Mouse (Mus musculus) macrophage (primary cell): ENCODE measurements around the gene Rfx5. TPM values are rescaled to one million over a fixed set of nuclear protein-coding genes. Genes with fewer than 3 reads are reported as not detected.

Source experiments
- H3K27ac ChIP-seq: fragments of 350-480 bp; formaldehyde crosslinking; 2 replicates; pipeline ENCODE4 v1.9.0; 2021
- H3K36me3 ChIP-seq: fragments of 350-480 bp; formaldehyde crosslinking; 2 replicates; pipeline ENCODE4 v1.9.0; 2021; ENCODE audit errors: inconsistent target
- H3K4me3 ChIP-seq: fragments of 350-480 bp; formaldehyde crosslinking; 2 replicates; pipeline ENCODE4 v1.9.0; 2021; ENCODE audit errors: inconsistent target
- H3K79me2 ChIP-seq: fragments of 350-480 bp; formaldehyde crosslinking; 2 replicates; pipeline ENCODE4 v1.9.0; 2021; ENCODE audit errors: inconsistent target
- WGBS: methylation state at CpG from one replicate; pipeline ENCODE4 v1.1.7; 2026; ENCODE audit warnings: inconsistent platforms; ENCODE audit not compliant: missing documents; 5-methylcytosine and 5-hydroxymethylcytosine counted together
- polyA plus RNA-seq: library from polyadenylated mRNA; stranded (reverse); fragments of 250-400 nt; gene quantifications from 3 replicates; pipeline ENCODE4 v1.2.4, GENCODE M21; 2018; ENCODE audit warnings: inconsistent platforms

Gene Rfx5
- polyA plus RNA-seq, 1 experiment from 2014 or later = 7.2 TPM

- Histone ChIP-seq H3K4me3 (no peak overlapping the region), H3K36me3 (peaks cover 43% of the 10 kb centered on the region)
- 28% methylated on average over 2 of the region's 2 CpGs for WGBS
Observed at GRCm38 (mm10) chr3:94996946-94997345, 43.1 kb downstream of the Rfx5 start.

GRCm38 (mm10) chr3:95002569-95002968, 48.7 kb downstream of the Rfx5 start:
- H3K79me2 ChIP-seq = no peaks in the 10 kb centered on the region
- 96% methylated on average over 4 of the region's 4 CpGs for WGBS
- no peak overlapping the region for H3K27ac ChIP-seq
- no peak overlapping the region for H3K4me3 ChIP-seq
- H3K36me3 ChIP-seq = peaks cover 74% of the 10 kb centered on the region

More at GRCm38 (mm10) chr3:94996946-94997345, 43.1 kb downstream of the Rfx5 start:
- H3K27ac ChIP-seq = peak overlapping the region; percentile 2; the same call in 1 of the 2 replicates
- H3K79me2 ChIP-seq = peaks cover 10% of the 10 kb centered on the region; the same call in 1 of the 2 replicates

- Histone ChIP-seq H3K36me3 (peaks cover 76% of the 10 kb centered on the region), H3K79me2 (no peaks in the 10 kb centered on the region), H3K4me3 (no peak overlapping the region), H3K27ac (no peak overlapping the region)
Observed at GRCm38 (mm10) chr3:95003273-95003672, 49.4 kb downstream of the Rfx5 start.

- no peak overlapping the region for H3K4me3 ChIP-seq
- H3K27ac ChIP-seq = no peak overlapping the region
- H3K79me2 ChIP-seq = no peaks in the 10 kb centered on the region
- H3K36me3 ChIP-seq = peaks cover 74% of the 10 kb centered on the region
- WGBS = 94% methylated on average over 3 of the region's 3 CpGs
Observed at GRCm38 (mm10) chr3:95005651-95006050, 51.8 kb downstream of the Rfx5 start.

- 87% methylated on average over 9 of the region's 9 CpGs for WGBS
- Histone ChIP-seq H3K27ac (no peak overlapping the region), H3K4me3 (no peak overlapping the region), H3K36me3 (peaks cover 72% of the 10 kb centered on the region), H3K79me2 (peaks cover 1% of the 10 kb centered on the region; the same call in 1 of the 2 replicates)
Observed at GRCm38 (mm10) chr3:95007706-95008105, 53.8 kb downstream of the Rfx5 start.

GRCm38 (mm10) chr3:95010396-95010795, 56.5 kb downstream of the Rfx5 start:
- H3K4me3 ChIP-seq = no peak overlapping the region
- WGBS = 93% methylated on average over 7 of the region's 7 CpGs
- H3K36me3 ChIP-seq = peaks cover 59% of the 10 kb centered on the region
- H3K79me2 ChIP-seq = peaks cover 19% of the 10 kb centered on the region; the same call in 1 of the 2 replicates
- H3K27ac ChIP-seq = no peak overlapping the region

Other genes with a start within 250 kb of the Rfx5 start
- 0.03 to 0.19 TPM (median 0.04 TPM) in 3 replicates for gene Cgn, start 167.6 kb upstream of the Rfx5 start, polyA plus RNA-seq
- gene Pogz, start 116.5 kb upstream of the Rfx5 start, polyA plus RNA-seq = 7.9 to 13.2 TPM (median 9.2 TPM) in 3 replicates
- 61.3 to 218 TPM (median 156 TPM) in 3 replicates for gene Psmb4, start 67.1 kb upstream of the Rfx5 start, polyA plus RNA-seq
- 12.8 to 25.0 TPM (median 14.3 TPM) in 3 replicates for gene Selenbp1, start 21.0 kb upstream of the Rfx5 start, polyA plus RNA-seq
- gene Pi4kb, start 20.7 kb downstream of the Rfx5 start, polyA plus RNA-seq = 39.8 to 61.5 TPM (median 51.3 TPM) in 3 replicates
- 8.3 to 8.9 TPM (median 8.9 TPM) in 3 replicates for gene Zfp687, start 61.4 kb downstream of the Rfx5 start, polyA plus RNA-seq
- 102 to 143 TPM (median 138 TPM) in 3 replicates for gene Psmd4, start 88.5 kb downstream of the Rfx5 start, polyA plus RNA-seq
- 16.2 to 19.1 TPM (median 17.0 TPM) in 3 replicates for gene Pip5k1a, start 152.9 kb downstream of the Rfx5 start, polyA plus RNA-seq
- gene Vps72, start 156.9 kb downstream of the Rfx5 start, polyA plus RNA-seq = 43.0 to 54.7 TPM (median 43.9 TPM) in 3 replicates
- gene Tmod4, start 170.4 kb downstream of the Rfx5 start, polyA plus RNA-seq = not detected in 3 replicates
- 24.9 to 62.9 TPM (median 34.6 TPM) in 3 replicates for gene Scnm1, start 179.9 kb downstream of the Rfx5 start, polyA plus RNA-seq
- gene Lysmd1, start 180.0 kb downstream of the Rfx5 start, polyA plus RNA-seq = 3.6 to 5.0 TPM (median 5.0 TPM) in 3 replicates
- 63.7 to 188 TPM (median 64.6 TPM) in 3 replicates for gene Tnfaip8l2, start 188.3 kb downstream of the Rfx5 start, polyA plus RNA-seq
- 0.09 to 0.48 TPM in 2 of 3 replicates, not detected in the other for gene Sema6c, start 206.4 kb downstream of the Rfx5 start, polyA plus RNA-seq